Mouse (Mus musculus): ENCODE measurements around the gene Nab2. TPM values are rescaled to one million over a fixed set of nuclear protein-coding genes. Genes with fewer than 3 reads are reported as not detected.
A peak's percentile ranks its signal among the peaks of the same experiment; 100 is the strongest.
"Not testable (repeated sequence)": the region's sequence is repeated elsewhere in the genome, so short reads cannot be mapped to it uniquely, and the experiment has no call there.

The Nab2 gene
- total RNA-seq, 4 experiments from 2014 or later: 2.1 to 3.6 (median 2.8) TPM

- no peak for DNase-seq (ENCODE audit: low spot score in 2 of 2)
Measured at GRCm38 (mm10) chr10:127674046-127674655, 5.8 kb upstream of the Nab2 start.

- DNase-seq (ENCODE audit: low spot score in 2 of 2): no peak
Measured at GRCm38 (mm10) chr10:127671276-127671675, 2.9 kb upstream of the Nab2 start.

- DNase-seq (ENCODE audit: low spot score in 2 of 2): no peak
Measured at GRCm38 (mm10) chr10:127670185-127670584, 1.8 kb upstream of the Nab2 start.

GRCm38 (mm10) chr10:127669170-127669569, 802 bp upstream of the Nab2 start:
- DNase-seq (ENCODE audit: low spot score in 2 of 2): no peak

GRCm38 (mm10) chr10:127667269-127668092, 887 bp downstream of the Nab2 start:
- peak; percentile 80 to 90 for DNase-seq (ENCODE audit: low spot score in 2 of 2)

- peak; percentile 69 to 84 for DNase-seq (ENCODE audit: low spot score in 2 of 2)
Measured at GRCm38 (mm10) chr10:127666501-127667268, 1.7 kb downstream of the Nab2 start, which contains the start of gene Nemp1. Gene Nemp1 (plus strand): TSS chr10:127666901.

GRCm38 (mm10) chr10:127665366-127666181, 2.8 kb downstream of the Nab2 start:
- no peak for DNase-seq (ENCODE audit: low spot score in 2 of 2)

- no peak for DNase-seq (ENCODE audit: low spot score in 2 of 2)
Measured at GRCm38 (mm10) chr10:127664891-127665290, 3.5 kb downstream of the Nab2 start.

- DNase-seq (ENCODE audit: low spot score in 2 of 2): no peak
Measured at GRCm38 (mm10) chr10:127664166-127664565, 4.2 kb downstream of the Nab2 start.

- DNase-seq (ENCODE audit: low spot score in 2 of 2): no peak
Measured at GRCm38 (mm10) chr10:127663590-127663989, 4.8 kb downstream of the Nab2 start.

GRCm38 (mm10) chr10:127662666-127663253, 5.6 kb downstream of the Nab2 start:
- DNase-seq (ENCODE audit: low spot score in 2 of 2): no peak

GRCm38 (mm10) chr10:127661915-127662663, 6.3 kb downstream of the Nab2 start:
- no peak for DNase-seq (ENCODE audit: low spot score in 2 of 2)

- no peak for DNase-seq (ENCODE audit: low spot score in 2 of 2)
Measured at GRCm38 (mm10) chr10:127661291-127661914, 7.0 kb downstream of the Nab2 start.

GRCm38 (mm10) chr10:127659551-127659950, 8.8 kb downstream of the Nab2 start:
- no peak for DNase-seq (ENCODE audit: low spot score in 2 of 2)

- DNase-seq (ENCODE audit: low spot score in 2 of 2): no peak
Measured at GRCm38 (mm10) chr10:127658076-127658475, 10.3 kb downstream of the Nab2 start.

- not testable (repeated sequence) for DNase-seq (ENCODE audit: low spot score in 2 of 2)
Measured at GRCm38 (mm10) chr10:127657617-127658016, 10.8 kb downstream of the Nab2 start.

- DNase-seq (ENCODE audit: low spot score in 2 of 2): no peak
Measured at GRCm38 (mm10) chr10:127654970-127655579, 13.3 kb downstream of the Nab2 start.

GRCm38 (mm10) chr10:127652906-127653638, 15.3 kb downstream of the Nab2 start:
- DNase-seq (ENCODE audit: low spot score in 2 of 2): no peak

Measured in gastrocnemius, adult 8-10 months (tissue).